Mouse (Mus musculus): ENCODE results near the gene Psmc3ip. TPM values are rescaled to one million over a fixed set of nuclear protein-coding genes. Genes with fewer than 3 reads are reported as not detected.

The Psmc3ip gene
- total RNA-seq (2014; rRNA removed) (9.5 and 13.8 TPM in 2 replicates), polyA plus RNA-seq (2015; fragmentation: Nextera tagmentation; extraction: Ambion mirVana) (19.2 and 25.7 TPM in 2 replicates)

GRCm38 (mm10) chr11:101095314-101096024, at the start of gene Psmc3ip:
TSS of gene Psmc3ip (minus strand) at chr11:101095436.
- Histone ChIP-seq H3K9me3 (ENCODE audit: low read length) (no peaks in the 10 kb centered on the region), H3K4me3 (ENCODE audit: low read depth, low read length) (peak within 1 kb of the TSS; percentile 56), H3K36me3 (ENCODE audit: insufficient read depth) (peaks cover 73% of the 10 kb centered on the region), H3K27ac (ENCODE audit: low read depth, low read length) (peak within 1 kb of the TSS; percentile 81), H3K9ac (peak within 1 kb of the TSS; percentile 57), H3K4me2 (ENCODE audit: low read depth) (peak within 1 kb of the TSS; percentile 79), H3K4me1 (ENCODE audit: insufficient read depth) (no peaks in the 10 kb centered on the region; the same call in 1 of the 2 replicates), H3K27me3 (ENCODE audit: insufficient read depth, low read length) (no peaks in the 10 kb centered on the region)
- peak; percentile 86 for TF ChIP-seq CTCF (IDR thresholded peaks at IDR 0.05; ENCODE audit: low read depth)
- peak; percentile 94 for DNase-seq
- ATAC-seq, result peak; percentile 99
- WGBS, result under 1% methylated on average over 43 of the region's 43 CpGs

DNA sequence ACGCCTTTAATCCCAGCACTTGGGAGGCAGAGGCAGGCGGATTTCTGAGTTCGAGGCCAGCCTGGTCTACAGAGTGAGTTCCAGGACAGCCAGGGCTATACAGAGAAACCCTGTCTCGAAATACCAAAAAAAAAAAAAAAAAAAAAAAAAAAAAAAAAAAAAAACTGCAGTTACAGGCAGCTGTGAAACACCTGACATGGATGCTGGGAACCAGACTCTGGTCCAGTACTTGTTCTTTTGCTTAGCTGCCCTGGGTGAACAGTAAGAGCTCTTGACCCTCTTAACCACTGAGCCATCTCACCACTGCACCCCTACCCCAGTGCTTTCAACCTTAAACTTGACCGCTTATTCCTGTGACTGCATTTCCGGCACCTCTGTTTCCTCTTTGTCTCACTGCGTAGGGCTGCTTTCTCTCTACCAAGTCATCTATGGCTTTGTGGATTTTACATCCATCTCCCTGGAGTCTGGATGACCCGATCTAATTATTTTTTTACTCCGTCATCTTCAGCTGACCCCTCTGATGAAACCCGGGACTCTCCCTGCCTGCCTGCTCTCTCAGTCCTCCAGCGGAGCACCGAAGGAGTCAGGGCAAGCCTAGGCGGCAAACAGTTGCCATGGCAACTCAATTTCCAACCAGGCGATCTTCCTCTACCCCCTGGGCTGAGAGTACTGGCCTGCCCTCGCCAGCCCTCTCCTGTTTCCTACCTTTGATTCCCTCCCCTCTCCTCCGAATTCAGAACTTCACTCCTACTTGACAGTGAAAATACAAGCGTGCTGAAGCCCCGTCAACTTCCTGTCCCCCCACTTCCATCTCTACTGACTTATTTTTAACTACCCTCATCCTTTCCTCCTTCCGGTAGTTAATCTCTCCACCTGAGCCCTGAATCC, 48.3 kb upstream of the Psmc3ip start:
- DNase-seq, result peak; percentile 69
- peak; percentile 64 for ATAC-seq
- peak overlapping the region; percentile 50; the same call in 1 of the 2 replicates for H3K27ac ChIP-seq (ENCODE audit: low read depth, low read length)
- no peak for TF ChIP-seq CTCF (IDR thresholded peaks at IDR 0.05; ENCODE audit: low read depth)
- H3K27me3 ChIP-seq (ENCODE audit: insufficient read depth, low read length), result no peaks in the 10 kb centered on the region
- H3K4me3 ChIP-seq (ENCODE audit: low read depth, low read length), result peak overlapping the region; percentile 25
- H3K36me3 ChIP-seq (ENCODE audit: insufficient read depth), result no peaks in the 10 kb centered on the region
- peak overlapping the region; percentile 50 for H3K4me2 ChIP-seq (ENCODE audit: low read depth)
- H3K9ac ChIP-seq, result peak overlapping the region; percentile 42
- no peaks in the 10 kb centered on the region for H3K9me3 ChIP-seq (ENCODE audit: low read length)
- WGBS, result 18% methylated on average over 17 of the region's 19 CpGs
- peaks cover 2% of the 10 kb centered on the region; the same call in 1 of the 2 replicates for H3K4me1 ChIP-seq (ENCODE audit: insufficient read depth)

- DNase-seq (no peak), ATAC-seq (no peak)
- Histone ChIP-seq H3K9me3 (ENCODE audit: low read length) (no peaks in the 10 kb centered on the region), H3K27me3 (ENCODE audit: insufficient read depth, low read length) (no peaks in the 10 kb centered on the region), H3K36me3 (ENCODE audit: insufficient read depth) (no peaks in the 10 kb centered on the region), H3K4me2 (ENCODE audit: low read depth) (no peak overlapping the region), H3K4me1 (ENCODE audit: insufficient read depth) (peaks cover 2% of the 10 kb centered on the region; the same call in 1 of the 2 replicates), H3K27ac (ENCODE audit: low read depth, low read length) (no peak overlapping the region), H3K4me3 (ENCODE audit: low read depth, low read length) (no peak overlapping the region), H3K9ac (no peak overlapping the region)
- 90% methylated on average over 10 of the region's 10 CpGs for WGBS
- TF ChIP-seq CTCF (IDR thresholded peaks at IDR 0.05; ENCODE audit: low read depth), result no peak
These were observed 47.2 kb upstream of the Psmc3ip start for GRCm38 (mm10) chr11:101142215-101142967.

GRCm38 (mm10) chr11:101141088-101141487, 45.9 kb upstream of the Psmc3ip start:
- Histone ChIP-seq H3K27ac (ENCODE audit: low read depth, low read length) (no peak overlapping the region), H3K27me3 (ENCODE audit: insufficient read depth, low read length) (no peaks in the 10 kb centered on the region), H3K4me1 (ENCODE audit: insufficient read depth) (peaks cover 2% of the 10 kb centered on the region; the same call in 1 of the 2 replicates), H3K36me3 (ENCODE audit: insufficient read depth) (no peaks in the 10 kb centered on the region), H3K9ac (no peak overlapping the region), H3K4me3 (ENCODE audit: low read depth, low read length) (no peak overlapping the region), H3K9me3 (ENCODE audit: low read length) (no peaks in the 10 kb centered on the region), H3K4me2 (ENCODE audit: low read depth) (no peak overlapping the region)
- TF ChIP-seq CTCF (IDR thresholded peaks at IDR 0.05; ENCODE audit: low read depth), result no peak
- WGBS, result 75% methylated on average over 8 of the region's 8 CpGs
- no peak for ATAC-seq
- no peak for DNase-seq

GRCm38 (mm10) chr11:101140164-101140819, 45.1 kb upstream of the Psmc3ip start:
- peak; percentile 71 for DNase-seq
- H3K4me1 ChIP-seq (ENCODE audit: insufficient read depth), result no peaks in the 10 kb centered on the region
- no peaks in the 10 kb centered on the region for H3K9me3 ChIP-seq (ENCODE audit: low read length)
- ATAC-seq, result no peak; the same call in 1 of the 2 replicates
- TF ChIP-seq CTCF (IDR thresholded peaks at IDR 0.05; ENCODE audit: low read depth), result 0 out of 2 replicates have a peak, but pooled peaks have one; percentile 2
- no peaks in the 10 kb centered on the region for H3K27me3 ChIP-seq (ENCODE audit: insufficient read depth, low read length)
- 0 out of 2 replicates have a peak overlapping the region, but pooled peaks have one; percentile 45 for H3K27ac ChIP-seq (ENCODE audit: low read depth, low read length)
- no peaks in the 10 kb centered on the region for H3K36me3 ChIP-seq (ENCODE audit: insufficient read depth)
- peak overlapping the region; percentile 51 for H3K9ac ChIP-seq
- WGBS, result 24% methylated on average over 27 of the region's 27 CpGs
- peak overlapping the region; percentile 59 for H3K4me2 ChIP-seq (ENCODE audit: low read depth)
- peak overlapping the region; percentile 35 for H3K4me3 ChIP-seq (ENCODE audit: low read depth, low read length)
